Mouse (Mus musculus): ENCODE results near the gene Fzd9. TPM values are rescaled to one million over a fixed set of nuclear protein-coding genes. Genes with fewer than 3 reads are reported as not detected.

Fzd9 gene
- polyA plus RNA-seq, 1 experiment from 2014 or later = 0.33 TPM

DNA sequence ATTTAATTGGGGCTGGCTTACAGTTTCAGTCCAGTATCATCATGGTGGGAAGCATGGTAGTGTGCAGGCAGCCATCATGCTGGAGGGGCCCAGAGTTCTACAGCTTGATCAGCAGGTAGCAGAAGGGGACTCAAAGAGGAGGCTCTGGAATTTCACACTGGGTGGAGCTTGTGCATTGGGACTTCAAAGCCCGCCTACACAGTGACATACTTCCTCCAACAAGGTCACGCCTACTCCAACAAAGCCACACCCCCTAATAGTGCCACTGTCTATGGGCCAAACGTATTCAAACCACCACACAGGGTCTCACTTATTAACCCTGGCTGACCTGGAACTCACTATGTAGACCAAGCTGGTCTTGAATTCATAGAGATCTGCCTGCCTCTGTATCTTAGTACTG is 5.1 kb upstream of the Fzd9 start:
- no peak overlapping the region for H3K27ac ChIP-seq (ENCODE audit: low read length)
- H3K9me3 ChIP-seq (ENCODE audit: control insufficient read depth, low read length) = no peaks in the 10 kb centered on the region
- H3K4me2 ChIP-seq (ENCODE audit: low read depth, low read length) = no peak overlapping the region
- no peak overlapping the region for H3K9ac ChIP-seq (ENCODE audit: low read depth, low read length)
- H3K27me3 ChIP-seq (replicated peaks; ENCODE audit: control insufficient read depth, insufficient read depth, low read length) = no peaks in the 10 kb centered on the region; the same call in 1 of the 2 replicates
- ATAC-seq = no peak
- 86% methylated on average over 3 of the region's 3 CpGs for WGBS
- no peak overlapping the region for H3K4me3 ChIP-seq (ENCODE audit: low read length)
- no peaks in the 10 kb centered on the region for H3K36me3 ChIP-seq (ENCODE audit: control insufficient read depth, insufficient read depth, low read length)
- peaks cover 6% of the 10 kb centered on the region for H3K4me1 ChIP-seq (ENCODE audit: control insufficient read depth, insufficient read depth, low read length)

DNA sequence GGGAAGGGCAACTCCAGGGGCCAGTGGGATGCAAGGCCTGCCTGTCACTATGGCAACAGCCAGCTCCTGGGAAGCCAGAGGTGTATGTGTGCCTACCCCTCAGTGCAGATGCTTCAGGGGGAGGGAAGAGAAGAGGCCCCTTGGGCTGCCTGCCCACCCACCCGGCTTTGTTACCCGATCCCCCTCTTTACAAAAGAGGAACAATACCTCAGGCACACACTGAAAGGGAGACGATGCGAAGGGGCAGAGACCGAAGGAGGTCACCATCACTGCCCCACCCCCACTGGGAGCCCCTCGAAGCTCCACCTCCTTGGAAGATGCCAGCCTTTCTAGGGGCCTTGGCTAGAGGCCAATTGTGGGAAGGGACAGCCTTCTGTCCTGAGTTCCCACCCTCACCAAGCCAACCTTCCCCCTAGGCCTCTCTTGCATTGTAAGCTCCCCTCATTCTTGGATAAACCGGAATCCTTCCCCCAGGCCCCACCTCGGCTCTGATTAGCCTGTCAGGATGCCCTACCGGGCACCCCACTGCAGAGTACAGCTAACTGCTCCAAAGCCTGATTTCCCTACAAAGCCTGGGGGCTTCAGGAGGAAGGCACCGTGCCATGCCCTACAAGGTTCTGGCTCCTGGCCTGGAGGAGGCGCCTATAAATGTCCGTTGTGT is 2.8 kb upstream of the Fzd9 start:
- H3K9ac ChIP-seq (ENCODE audit: low read depth, low read length) = no peak overlapping the region
- no peak overlapping the region for H3K4me2 ChIP-seq (ENCODE audit: low read depth, low read length)

DNA sequence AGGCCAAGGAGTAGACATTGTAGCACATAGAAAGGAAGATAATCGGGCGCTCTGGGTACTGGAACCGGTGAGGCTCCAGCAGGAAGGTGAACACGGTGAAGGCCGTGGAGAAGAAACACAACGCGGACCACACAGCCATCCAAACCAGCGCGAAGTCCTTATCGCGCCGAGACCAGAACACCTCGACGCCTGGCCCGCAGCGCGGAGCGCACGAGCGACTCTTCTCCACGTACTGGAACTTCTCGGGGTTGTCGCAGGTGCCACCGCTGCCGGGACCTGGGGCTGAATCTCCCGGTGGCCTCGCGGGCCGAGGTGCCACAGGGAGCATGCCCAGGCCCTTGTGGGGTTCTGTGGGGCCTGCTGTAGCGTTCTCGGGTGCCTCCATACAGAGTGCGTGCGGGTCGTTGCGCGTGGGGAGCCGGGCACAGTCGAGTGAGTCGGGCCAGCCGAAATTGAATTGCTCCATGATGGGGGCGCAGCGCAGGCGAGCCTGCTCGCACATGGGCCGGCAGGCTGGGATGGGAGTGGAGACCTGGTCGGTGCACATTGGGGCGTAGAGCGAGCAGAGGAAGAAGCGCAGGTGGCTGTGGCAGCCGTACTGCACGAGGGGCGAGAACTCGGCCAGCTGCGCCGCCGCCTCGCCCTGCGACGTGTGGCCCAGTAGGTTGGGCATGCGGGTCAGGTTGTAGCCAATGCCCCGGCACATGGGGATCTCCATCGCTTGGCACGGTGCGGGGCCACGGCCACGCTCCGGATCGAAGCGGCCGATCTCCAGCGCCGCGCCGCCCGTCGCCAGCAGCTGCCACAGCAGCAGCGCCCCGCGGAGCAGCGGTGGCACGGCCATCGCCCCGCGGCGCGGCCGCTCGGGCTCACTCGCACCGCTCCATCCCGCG is 598 bp downstream of the Fzd9 start:
- Histone ChIP-seq H3K36me3 (ENCODE audit: control insufficient read depth, insufficient read depth, low read length) (no peaks in the 10 kb centered on the region), H3K9me3 (ENCODE audit: control insufficient read depth, low read length) (no peaks in the 10 kb centered on the region), H3K4me3 (ENCODE audit: low read length) (peak overlapping the region; percentile 64), H3K27ac (ENCODE audit: low read length) (no peak overlapping the region), H3K27me3 (replicated peaks; ENCODE audit: control insufficient read depth, insufficient read depth, low read length) (peaks cover 21% of the 10 kb centered on the region), H3K9ac (ENCODE audit: low read depth, low read length) (peak overlapping the region; percentile 65), H3K4me1 (ENCODE audit: control insufficient read depth, insufficient read depth, low read length) (peaks cover 15% of the 10 kb centered on the region), H3K4me2 (ENCODE audit: low read depth, low read length) (peak overlapping the region; percentile 100)
- ATAC-seq = peak; percentile 77
- WGBS = 2% methylated on average over 76 of the region's 92 CpGs

More for the DNA sequence above, 2.8 kb upstream of the Fzd9 start:
- Histone ChIP-seq H3K4me1 (ENCODE audit: control insufficient read depth, insufficient read depth, low read length) (peaks cover 18% of the 10 kb centered on the region), H3K4me3 (ENCODE audit: low read length) (no peak overlapping the region), H3K9me3 (ENCODE audit: control insufficient read depth, low read length) (no peaks in the 10 kb centered on the region), H3K27ac (ENCODE audit: low read length) (no peak overlapping the region), H3K27me3 (replicated peaks; ENCODE audit: control insufficient read depth, insufficient read depth, low read length) (peaks cover 21% of the 10 kb centered on the region), H3K36me3 (ENCODE audit: control insufficient read depth, insufficient read depth, low read length) (no peaks in the 10 kb centered on the region)
- WGBS = 18% methylated on average over 12 of the region's 12 CpGs
- ATAC-seq = no peak

DNA sequence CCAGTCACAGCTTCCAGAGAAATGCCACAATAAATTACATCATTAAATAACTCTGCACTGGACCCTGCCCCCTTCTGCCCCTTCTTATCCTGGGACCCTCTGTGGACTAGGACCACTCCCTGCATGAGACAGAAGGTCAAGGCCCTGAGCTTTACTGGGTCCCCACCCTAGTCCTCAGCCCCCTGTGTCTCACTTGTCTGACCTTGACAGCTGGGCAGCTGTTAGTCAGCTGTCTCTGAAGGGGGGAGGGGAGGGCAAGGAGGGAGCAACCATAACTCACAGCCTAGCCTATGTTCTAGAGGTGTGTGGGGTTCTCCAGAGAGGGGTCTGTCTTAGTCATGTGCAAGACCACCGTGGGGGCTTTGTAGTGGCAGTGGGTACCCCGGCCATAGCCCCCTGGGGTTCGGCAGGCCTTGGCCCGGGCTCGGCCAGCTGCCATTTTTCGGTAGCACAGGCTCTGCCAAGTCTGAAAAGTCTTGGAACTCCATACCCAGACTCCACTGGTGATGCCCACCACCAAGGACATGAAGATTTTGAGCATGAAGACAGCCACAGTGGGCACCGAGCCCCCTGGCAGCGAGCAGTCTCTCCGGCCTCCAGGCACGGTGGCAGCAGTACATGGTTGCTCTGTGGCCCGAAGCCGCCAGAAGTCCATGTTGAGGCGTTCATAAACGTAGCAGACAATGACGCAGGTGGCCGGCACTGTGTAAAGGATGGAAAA is 1.9 kb downstream of the Fzd9 start:
- Histone ChIP-seq H3K9ac (ENCODE audit: low read depth, low read length) (no peak overlapping the region), H3K9me3 (ENCODE audit: control insufficient read depth, low read length) (no peaks in the 10 kb centered on the region), H3K36me3 (ENCODE audit: control insufficient read depth, insufficient read depth, low read length) (peaks cover 10% of the 10 kb centered on the region), H3K4me1 (ENCODE audit: control insufficient read depth, insufficient read depth, low read length) (peaks cover 15% of the 10 kb centered on the region), H3K27ac (ENCODE audit: low read length) (no peak overlapping the region), H3K27me3 (replicated peaks; ENCODE audit: control insufficient read depth, insufficient read depth, low read length) (peaks cover 21% of the 10 kb centered on the region), H3K4me3 (ENCODE audit: low read length) (no peak overlapping the region), H3K4me2 (ENCODE audit: low read depth, low read length) (no peak overlapping the region)
- 84% methylated on average over 16 of the region's 16 CpGs for WGBS
- no peak for ATAC-seq

DNA sequence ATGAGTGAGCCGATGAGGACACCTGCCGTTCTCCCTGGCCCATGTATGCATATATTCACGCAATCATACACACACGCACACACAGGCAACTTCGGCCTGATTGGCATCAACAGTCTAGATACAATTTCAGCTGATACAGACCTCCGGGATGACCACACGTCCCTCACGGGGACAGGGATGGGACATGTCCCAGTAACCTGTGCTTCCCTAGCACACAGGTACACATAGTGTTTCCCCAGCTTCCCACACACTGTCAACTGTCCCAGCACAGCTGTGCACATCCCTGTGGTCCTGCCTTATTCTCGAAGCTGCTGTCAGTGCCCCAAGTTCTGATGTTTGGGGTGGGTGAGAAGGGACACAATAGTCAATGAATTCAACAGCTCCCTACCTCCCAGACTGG is 3.7 kb downstream of the Fzd9 start:
- no peak overlapping the region for H3K4me3 ChIP-seq (ENCODE audit: low read length)
- H3K9ac ChIP-seq (ENCODE audit: low read depth, low read length) = no peak overlapping the region
- H3K27ac ChIP-seq (ENCODE audit: low read length) = no peak overlapping the region
- H3K4me2 ChIP-seq (ENCODE audit: low read depth, low read length) = no peak overlapping the region
- peaks cover 21% of the 10 kb centered on the region for H3K27me3 ChIP-seq (replicated peaks; ENCODE audit: control insufficient read depth, insufficient read depth, low read length)
- no peak for ATAC-seq
- H3K36me3 ChIP-seq (ENCODE audit: control insufficient read depth, insufficient read depth, low read length) = peaks cover 22% of the 10 kb centered on the region
- WGBS = 79% methylated on average over 9 of the region's 9 CpGs
- H3K9me3 ChIP-seq (ENCODE audit: control insufficient read depth, low read length) = no peaks in the 10 kb centered on the region
- H3K4me1 ChIP-seq (ENCODE audit: control insufficient read depth, insufficient read depth, low read length) = peaks cover 15% of the 10 kb centered on the region

DNA sequence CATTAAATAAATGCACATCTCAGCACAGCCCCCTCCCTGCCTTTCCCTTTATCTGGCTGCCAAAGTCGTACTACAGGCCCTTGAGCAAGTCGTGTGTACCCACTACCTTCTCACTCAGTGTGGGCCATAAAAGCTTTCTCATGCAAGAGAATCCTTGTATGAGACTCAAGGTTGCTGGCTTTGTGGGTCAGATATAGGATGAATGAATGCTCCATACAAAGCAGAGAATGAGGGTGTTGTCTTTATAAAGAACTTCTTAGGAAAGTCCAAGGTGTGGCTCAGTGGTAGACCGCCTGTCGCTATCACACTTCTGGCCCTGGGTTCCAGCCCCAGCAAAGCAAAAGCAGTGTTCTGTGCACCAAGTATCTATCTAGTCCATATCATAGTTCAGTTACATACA is 4.5 kb downstream of the Fzd9 start:
- Histone ChIP-seq H3K27me3 (replicated peaks; ENCODE audit: control insufficient read depth, insufficient read depth, low read length) (peaks cover 21% of the 10 kb centered on the region), H3K4me2 (ENCODE audit: low read depth, low read length) (no peak overlapping the region), H3K9ac (ENCODE audit: low read depth, low read length) (no peak overlapping the region), H3K9me3 (ENCODE audit: control insufficient read depth, low read length) (no peaks in the 10 kb centered on the region), H3K27ac (ENCODE audit: low read length) (no peak overlapping the region), H3K36me3 (ENCODE audit: control insufficient read depth, insufficient read depth, low read length) (peaks cover 27% of the 10 kb centered on the region), H3K4me1 (ENCODE audit: control insufficient read depth, insufficient read depth, low read length) (peaks cover 15% of the 10 kb centered on the region), H3K4me3 (ENCODE audit: low read length) (no peak overlapping the region)
- WGBS = 68% methylated on average over 4 of the region's 4 CpGs
- no peak for ATAC-seq

DNA sequence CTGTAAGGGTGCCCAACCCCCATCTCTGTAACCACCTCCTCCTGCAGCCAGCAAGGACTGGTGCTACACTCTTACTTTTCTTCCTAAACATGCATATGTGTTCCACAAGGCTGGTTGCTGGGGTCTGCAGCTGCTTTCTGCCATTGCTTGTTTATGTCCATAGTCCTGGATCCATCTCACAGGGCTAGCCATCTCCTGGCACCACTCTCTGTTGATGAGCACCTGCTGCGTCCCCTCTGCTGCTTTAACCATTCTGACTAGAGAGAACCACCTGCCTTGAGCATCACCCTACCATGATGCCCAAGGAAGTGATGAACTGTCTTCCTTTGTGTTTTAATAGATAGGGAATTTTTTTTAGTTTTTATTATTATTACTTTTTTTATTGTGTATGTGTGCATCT is 7.9 kb downstream of the Fzd9 start:
- no peak overlapping the region for H3K27ac ChIP-seq (ENCODE audit: low read length)
- ATAC-seq = no peak
- no peaks in the 10 kb centered on the region for H3K27me3 ChIP-seq (replicated peaks; ENCODE audit: control insufficient read depth, insufficient read depth, low read length)
- H3K4me1 ChIP-seq (ENCODE audit: control insufficient read depth, insufficient read depth, low read length) = no peaks in the 10 kb centered on the region
- H3K9me3 ChIP-seq (ENCODE audit: control insufficient read depth, low read length) = no peaks in the 10 kb centered on the region
- peaks cover 48% of the 10 kb centered on the region for H3K36me3 ChIP-seq (ENCODE audit: control insufficient read depth, insufficient read depth, low read length)
- no peak overlapping the region for H3K9ac ChIP-seq (ENCODE audit: low read depth, low read length)
- 91% methylated on average over 1 of the region's 1 CpGs for whole genome bisulfite sequencing
- H3K4me2 ChIP-seq (ENCODE audit: low read depth, low read length) = no peak overlapping the region
- H3K4me3 ChIP-seq (ENCODE audit: low read length) = no peak overlapping the region

DNA sequence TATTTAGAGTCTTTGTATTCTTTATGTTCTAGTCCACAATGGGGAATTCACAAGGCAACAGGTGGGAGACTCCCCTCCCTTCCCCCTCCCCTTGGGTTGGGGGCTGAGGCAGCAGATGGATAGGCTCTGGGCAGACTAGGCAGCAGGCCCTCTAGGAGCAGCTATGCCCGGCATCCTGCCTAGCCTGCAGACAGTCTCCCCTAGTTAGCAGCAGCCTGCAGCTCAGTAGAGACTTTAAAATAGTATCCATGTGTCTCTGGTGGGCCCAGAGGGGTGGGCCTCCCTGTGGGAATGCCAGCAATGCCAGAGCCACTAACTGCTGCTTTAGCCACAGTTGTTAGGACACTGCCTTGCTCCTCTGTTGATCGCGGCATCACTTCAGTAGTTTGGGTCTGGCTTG is 8.4 kb downstream of the Fzd9 start:
- Histone ChIP-seq H3K9me3 (ENCODE audit: control insufficient read depth, low read length) (no peaks in the 10 kb centered on the region), H3K36me3 (ENCODE audit: control insufficient read depth, insufficient read depth, low read length) (peaks cover 48% of the 10 kb centered on the region), H3K9ac (ENCODE audit: low read depth, low read length) (no peak overlapping the region), H3K27ac (ENCODE audit: low read length) (no peak overlapping the region), H3K27me3 (replicated peaks; ENCODE audit: control insufficient read depth, insufficient read depth, low read length) (no peaks in the 10 kb centered on the region), H3K4me2 (ENCODE audit: low read depth, low read length) (no peak overlapping the region), H3K4me3 (ENCODE audit: low read length) (no peak overlapping the region), H3K4me1 (ENCODE audit: control insufficient read depth, insufficient read depth, low read length) (no peaks in the 10 kb centered on the region)
- 79% methylated on average over 3 of the region's 3 CpGs for WGBS
- ATAC-seq = no peak

DNA sequence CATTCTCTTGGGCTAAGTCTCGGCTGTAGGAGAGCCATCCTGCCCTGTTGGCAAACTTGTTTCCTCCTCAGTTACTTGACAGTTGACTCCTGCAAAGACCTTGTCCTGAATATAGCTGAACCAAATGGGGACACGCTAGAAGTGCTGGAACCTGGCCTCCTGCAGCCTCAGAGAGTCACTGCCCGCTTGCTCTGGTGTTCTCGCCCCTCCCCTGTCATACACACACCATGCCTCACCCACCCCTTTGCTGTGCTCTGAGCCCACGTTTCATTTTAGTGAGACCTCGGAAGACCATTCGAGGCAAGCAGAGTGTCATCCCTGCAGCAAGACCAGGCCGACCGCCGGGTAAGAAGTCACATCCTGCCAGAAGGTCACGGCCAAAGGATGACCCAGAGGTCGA is 8.9 kb downstream of the Fzd9 start:
- no peak for ATAC-seq
- H3K27ac ChIP-seq (ENCODE audit: low read length) = no peak overlapping the region
- peaks cover 48% of the 10 kb centered on the region for H3K36me3 ChIP-seq (ENCODE audit: control insufficient read depth, insufficient read depth, low read length)
- no peak overlapping the region for H3K4me3 ChIP-seq (ENCODE audit: low read length)
- no peak overlapping the region for H3K4me2 ChIP-seq (ENCODE audit: low read depth, low read length)
- WGBS = 77% methylated on average over 12 of the region's 12 CpGs
- H3K9me3 ChIP-seq (ENCODE audit: control insufficient read depth, low read length) = no peaks in the 10 kb centered on the region
- no peak overlapping the region for H3K9ac ChIP-seq (ENCODE audit: low read depth, low read length)
- no peaks in the 10 kb centered on the region for H3K4me1 ChIP-seq (ENCODE audit: control insufficient read depth, insufficient read depth, low read length)
- no peaks in the 10 kb centered on the region for H3K27me3 ChIP-seq (replicated peaks; ENCODE audit: control insufficient read depth, insufficient read depth, low read length)
